Mouse (Mus musculus) right cerebral cortex, postnatal 14 days (tissue): ENCODE measurements around the gene Sctr.

Experiments used
- DNase-seq: peaks from one replicate; pipeline ENCODE4 v3.0.0; 2022

Sctr gene

GRCm38 (mm10) chr1:120006844-120007790, at the start of gene Sctr:
Sctr (plus strand) TSS chr1:120006894.
- no peak for DNase-seq

- peak; percentile 16 for DNase-seq
These were observed 48.9 kb upstream of the Sctr start for GRCm38 (mm10) chr1:119957716-119958222.

GRCm38 (mm10) chr1:119959464-119959863, 47.2 kb upstream of the Sctr start:
- DNase-seq: no peak

- DNase-seq: no peak
These were observed 46.8 kb upstream of the Sctr start for GRCm38 (mm10) chr1:119959920-119960319.

GRCm38 (mm10) chr1:119965804-119966514, 40.7 kb upstream of the Sctr start:
- DNase-seq: no peak

- DNase-seq: no peak
These were observed 33.6 kb upstream of the Sctr start for GRCm38 (mm10) chr1:119973117-119973516.

- no peak for DNase-seq
These were observed 31.6 kb upstream of the Sctr start for GRCm38 (mm10) chr1:119975141-119975540.

- DNase-seq: no peak
These were observed 20.1 kb upstream of the Sctr start for GRCm38 (mm10) chr1:119986555-119986954.

- DNase-seq: peak; percentile 76
These were observed 9.7 kb upstream of the Sctr start, which contains the start of gene Cfap221 for GRCm38 (mm10) chr1:119996798-119997581. Cfap221 (minus strand) TSS chr1:119997234.

- DNase-seq: no peak
These were observed 9.1 kb upstream of the Sctr start for GRCm38 (mm10) chr1:119997644-119998043.

- no peak for DNase-seq
These were observed 1.3 kb downstream of the Sctr start for GRCm38 (mm10) chr1:120007851-120008588.

- no peak for DNase-seq
These were observed 5.9 kb downstream of the Sctr start for GRCm38 (mm10) chr1:120012638-120013037.

GRCm38 (mm10) chr1:120013111-120013510, 6.4 kb downstream of the Sctr start:
- peak; percentile 71 for DNase-seq

GRCm38 (mm10) chr1:120016240-120016639, 9.5 kb downstream of the Sctr start:
- DNase-seq: no peak

- DNase-seq: no peak
These were observed 12.2 kb downstream of the Sctr start for GRCm38 (mm10) chr1:120018900-120019299.

GRCm38 (mm10) chr1:120019428-120019827, 12.7 kb downstream of the Sctr start:
- no peak for DNase-seq

- DNase-seq: no peak
These were observed 13.7 kb downstream of the Sctr start for GRCm38 (mm10) chr1:120020322-120020897.

GRCm38 (mm10) chr1:120021951-120022350, 15.3 kb downstream of the Sctr start:
- DNase-seq: peak; percentile 52

GRCm38 (mm10) chr1:120024331-120025049, 17.8 kb downstream of the Sctr start:
- DNase-seq: no peak

- DNase-seq: no peak
These were observed 18.4 kb downstream of the Sctr start for GRCm38 (mm10) chr1:120025050-120025439.

- DNase-seq: no peak
These were observed 21.0 kb downstream of the Sctr start for GRCm38 (mm10) chr1:120027693-120028092.
